Mouse (Mus musculus) layer of hippocampus, adult 18-20 months (tissue): ENCODE measurements around the gene Dnajc17. TPM values are rescaled to one million over a fixed set of nuclear protein-coding genes. Genes with fewer than 3 reads are reported as not detected.

ENCODE experiments used
- DNase-seq, 2 experiments: peaks; one replicate each; pipeline ENCODE4 v3.0.0; 2022; ENCODE audit warnings: low spot score in 2 of 2
- long read RNA-seq: library from polyadenylated mRNA; stranded (forward); transcript quantifications from one replicate; pipeline ENCODE4 v2.0.0, GENCODE M21; 2021
- total RNA-seq, 2 experiments: library from RNA; stranded (reverse); gene quantifications; 2 replicates each; pipeline ENCODE4 v1.2.3; 2021

Dnajc17 gene
- total RNA-seq, result 10 to 100 TPM; 17.3 to 17.6 TPM
- long read RNA-seq, partial matches to known transcripts, result 0 of 8 reads
- long read RNA-seq, other reads (novel, unspliced or antisense), result 5 of 8 reads

DNA sequence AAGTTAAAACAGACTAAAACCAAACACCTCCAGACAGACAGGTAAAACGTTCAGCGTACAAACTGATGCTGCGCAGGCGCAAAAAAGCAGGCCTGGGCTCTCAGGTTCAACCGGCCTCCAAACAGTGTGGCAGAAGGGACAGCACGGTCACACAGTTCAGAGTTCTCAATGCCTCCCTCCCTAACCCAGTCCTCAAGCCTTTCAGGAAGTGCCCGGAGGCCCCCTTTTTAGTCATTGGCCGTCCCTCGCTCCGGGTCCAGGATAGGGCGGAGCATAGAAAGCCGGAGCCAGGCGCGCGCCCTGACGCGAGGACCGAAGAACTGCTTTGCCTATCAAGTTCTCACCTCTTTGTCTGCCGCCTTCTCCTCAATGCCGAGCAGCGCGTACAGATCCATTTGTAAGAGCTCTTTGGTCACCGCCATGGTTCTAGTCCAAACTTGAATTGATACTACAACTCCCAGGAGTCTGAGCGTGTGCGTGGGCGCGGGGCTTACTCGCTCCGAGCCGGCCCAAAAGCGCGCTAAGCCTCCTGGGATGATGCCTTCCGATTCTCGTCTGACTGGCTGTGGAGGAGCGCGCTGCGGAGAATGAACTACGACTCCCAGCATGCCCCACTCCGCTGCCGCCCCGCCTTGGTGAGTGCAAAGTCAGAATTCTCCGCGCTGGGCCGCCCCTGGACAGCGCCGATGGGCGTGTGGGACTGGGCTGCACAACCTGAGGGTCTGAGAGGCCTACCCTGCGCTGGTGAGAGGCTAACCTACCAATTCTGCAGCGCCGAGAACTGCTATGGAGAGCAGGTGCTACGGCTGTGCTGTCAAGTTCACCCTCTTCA lies at the start of gene Dnajc17, which contains the start of gene Zfyve19:
Dnajc17 (minus strand) TSS at position 452 of the 832 bp plus-strand sequence.
Zfyve19 (plus strand) TSS at position 274 of the 832 bp plus-strand sequence.
- peak; percentile 97 to 99 for DNase-seq

DNA sequence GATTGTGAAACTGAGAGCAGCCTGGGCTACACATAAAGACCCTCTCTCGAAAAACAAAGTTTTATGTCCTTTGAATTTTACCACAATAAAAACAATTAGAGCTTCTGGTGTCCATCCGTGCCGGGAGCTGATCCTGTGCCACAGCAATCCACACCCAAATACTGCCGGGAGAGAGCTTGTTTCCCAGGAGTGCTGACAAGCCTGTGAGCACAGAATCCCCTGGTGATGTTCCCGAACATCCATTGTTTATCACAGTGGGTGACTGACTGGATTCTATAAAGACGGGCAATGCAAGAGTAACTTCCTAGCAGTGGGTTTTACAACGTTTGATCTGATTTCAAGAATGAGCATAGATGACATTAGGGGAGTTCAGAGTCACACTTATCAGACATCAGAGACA lies 46.4 kb upstream of the Dnajc17 start:
- no peak for DNase-seq

DNA sequence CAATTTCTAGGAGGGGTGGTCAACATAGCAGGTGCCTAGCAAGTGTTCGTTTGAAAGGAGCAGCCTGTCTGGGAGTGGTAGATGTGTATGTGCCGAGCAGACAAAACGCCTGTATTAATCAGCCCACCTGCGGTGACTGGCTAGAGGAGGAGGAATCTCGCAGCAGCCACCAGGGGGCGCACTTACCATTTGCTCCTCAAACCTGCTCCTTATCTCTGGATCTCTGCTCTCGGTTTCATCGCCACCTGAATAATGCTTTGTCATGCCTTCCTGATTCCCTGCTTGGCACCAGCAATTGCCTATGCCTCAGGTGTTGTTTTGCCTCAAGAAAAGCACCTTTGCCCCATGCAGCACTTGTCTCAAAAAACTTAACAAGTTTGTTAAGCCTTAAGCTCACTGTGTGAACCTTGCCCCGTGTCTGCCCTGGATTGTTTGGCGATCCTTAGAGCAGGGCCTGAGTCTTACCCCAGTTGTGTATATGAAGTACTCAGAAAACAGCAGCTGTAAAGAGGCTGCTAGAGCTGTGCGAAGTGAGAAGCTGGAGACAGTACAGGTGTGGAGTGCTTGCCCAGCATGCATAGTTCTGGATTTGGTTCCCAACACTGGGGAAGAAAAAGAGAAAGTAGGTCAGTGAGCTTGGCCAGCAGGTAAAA lies 42.4 kb upstream of the Dnajc17 start:
- peak; percentile 64 to 86 for DNase-seq

DNA sequence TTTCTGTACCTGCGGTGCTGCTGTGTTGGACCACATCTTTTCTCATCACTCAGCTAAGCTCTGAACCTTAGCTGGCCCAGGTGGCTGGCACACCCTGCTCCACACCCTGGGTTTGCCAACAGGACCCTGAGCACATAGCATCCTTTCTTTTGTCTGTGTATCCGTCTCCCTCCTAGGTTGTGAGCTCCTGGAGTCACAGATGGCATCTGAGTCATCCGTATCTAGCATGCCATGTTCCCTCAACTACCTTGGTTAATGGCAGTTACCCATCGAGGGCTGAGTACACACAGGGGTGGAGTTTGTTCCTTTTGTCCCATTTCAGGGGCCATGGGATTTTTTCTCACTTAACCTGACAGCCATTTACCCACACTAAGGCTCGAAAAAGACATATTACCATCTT lies 41.8 kb upstream of the Dnajc17 start:
- no peak for DNase-seq

DNA sequence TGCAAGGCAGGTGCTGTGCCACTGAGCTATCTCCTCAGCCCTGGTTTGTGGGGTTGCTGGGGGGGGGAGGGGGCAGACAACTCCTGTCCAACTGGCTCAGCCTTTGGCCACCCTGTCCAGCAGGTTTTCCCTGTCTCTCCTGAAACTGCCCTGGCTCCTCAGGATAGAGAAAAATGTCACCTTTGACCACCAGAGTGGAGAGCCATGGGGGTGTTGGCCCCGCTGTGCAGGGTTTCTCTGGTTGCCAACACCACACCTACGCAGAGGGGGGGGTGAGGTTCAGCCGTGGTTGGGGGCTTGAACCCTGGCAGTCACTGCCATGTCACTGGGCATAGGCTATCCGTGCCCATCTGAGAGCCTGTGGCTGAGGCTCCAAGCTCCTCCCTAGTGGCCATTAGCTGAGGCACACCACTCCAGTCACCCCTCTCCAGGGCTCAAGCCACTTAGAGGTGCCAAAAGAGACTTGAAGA lies 41.0 kb upstream of the Dnajc17 start:
- DNase-seq, result no peak

DNA sequence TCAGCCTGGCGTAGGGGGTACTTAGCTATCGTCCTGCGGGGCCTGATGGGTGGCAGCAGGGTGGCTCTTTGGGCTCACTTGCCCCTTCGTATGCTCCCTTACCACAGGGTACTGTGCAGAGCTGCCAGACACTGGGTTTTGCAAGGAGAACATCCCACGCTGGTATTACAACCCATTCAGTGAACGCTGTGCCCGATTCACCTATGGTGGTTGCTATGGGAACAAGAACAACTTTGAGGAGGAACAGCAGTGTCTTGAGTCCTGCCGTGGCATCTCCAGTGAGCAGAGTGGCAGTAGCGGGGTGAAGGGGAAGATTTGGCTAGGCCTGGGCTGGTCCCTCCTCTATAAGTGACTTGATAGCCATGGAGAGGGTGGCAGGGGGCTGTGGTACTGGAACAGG lies 39.3 kb upstream of the Dnajc17 start:
- no peak for DNase-seq

DNA sequence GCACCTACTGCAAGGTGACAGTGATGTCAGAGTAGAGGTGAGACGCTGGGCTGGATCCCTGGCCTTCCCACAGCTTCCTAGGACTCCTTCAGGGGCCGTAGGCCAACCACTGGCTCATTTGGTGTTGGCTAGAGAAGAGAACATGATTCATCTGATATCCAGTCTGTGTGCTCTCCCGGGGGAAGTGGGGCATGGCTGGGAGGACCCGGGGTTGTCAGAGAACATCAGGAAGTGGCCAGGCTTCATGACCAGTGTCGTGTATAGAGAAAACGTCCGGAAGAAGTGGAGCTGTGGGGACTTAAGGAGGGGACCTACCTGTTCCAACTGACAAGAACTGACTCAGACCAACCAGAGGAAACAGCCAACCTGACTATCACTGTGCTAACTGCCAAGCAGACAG lies 36.7 kb upstream of the Dnajc17 start:
- no peak for DNase-seq

DNA sequence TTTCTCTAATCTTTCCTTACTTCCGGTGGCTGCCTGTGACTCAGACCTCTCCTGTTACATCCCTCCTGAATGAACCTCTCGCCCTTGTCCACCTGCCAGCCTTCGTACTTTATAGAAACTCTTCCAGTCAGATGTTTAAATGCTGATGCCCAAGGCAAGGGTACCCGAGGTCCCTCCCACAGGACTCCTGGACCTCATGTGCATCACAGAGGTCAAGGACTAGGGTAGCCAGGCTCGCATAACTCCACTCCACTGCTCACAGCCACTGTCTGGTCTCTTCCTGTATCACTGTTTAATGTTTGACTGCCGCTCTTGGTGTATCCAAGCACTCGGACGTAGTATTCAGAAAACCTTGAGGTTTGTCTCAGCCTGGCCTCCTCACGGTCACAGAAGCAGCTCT lies 34.0 kb upstream of the Dnajc17 start:
- DNase-seq, result no peak

DNA sequence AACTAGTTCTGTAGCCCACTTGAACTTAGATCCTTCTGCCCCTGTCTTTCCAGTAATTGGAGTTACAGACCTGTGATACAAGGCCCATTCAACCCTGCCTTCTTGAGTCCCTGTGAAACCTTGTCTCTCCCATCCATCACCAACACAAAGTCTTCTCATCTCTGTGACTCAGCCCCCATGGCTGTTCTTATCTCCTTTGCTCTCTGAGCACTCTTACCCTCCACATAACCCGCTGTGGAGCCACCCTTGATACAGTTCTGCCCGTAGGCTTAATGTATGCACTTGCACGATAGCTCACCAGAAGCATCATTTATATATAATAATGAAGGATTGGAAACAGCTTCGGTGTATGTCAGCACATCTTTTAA lies 32.2 kb upstream of the Dnajc17 start:
- DNase-seq, result no peak

DNA sequence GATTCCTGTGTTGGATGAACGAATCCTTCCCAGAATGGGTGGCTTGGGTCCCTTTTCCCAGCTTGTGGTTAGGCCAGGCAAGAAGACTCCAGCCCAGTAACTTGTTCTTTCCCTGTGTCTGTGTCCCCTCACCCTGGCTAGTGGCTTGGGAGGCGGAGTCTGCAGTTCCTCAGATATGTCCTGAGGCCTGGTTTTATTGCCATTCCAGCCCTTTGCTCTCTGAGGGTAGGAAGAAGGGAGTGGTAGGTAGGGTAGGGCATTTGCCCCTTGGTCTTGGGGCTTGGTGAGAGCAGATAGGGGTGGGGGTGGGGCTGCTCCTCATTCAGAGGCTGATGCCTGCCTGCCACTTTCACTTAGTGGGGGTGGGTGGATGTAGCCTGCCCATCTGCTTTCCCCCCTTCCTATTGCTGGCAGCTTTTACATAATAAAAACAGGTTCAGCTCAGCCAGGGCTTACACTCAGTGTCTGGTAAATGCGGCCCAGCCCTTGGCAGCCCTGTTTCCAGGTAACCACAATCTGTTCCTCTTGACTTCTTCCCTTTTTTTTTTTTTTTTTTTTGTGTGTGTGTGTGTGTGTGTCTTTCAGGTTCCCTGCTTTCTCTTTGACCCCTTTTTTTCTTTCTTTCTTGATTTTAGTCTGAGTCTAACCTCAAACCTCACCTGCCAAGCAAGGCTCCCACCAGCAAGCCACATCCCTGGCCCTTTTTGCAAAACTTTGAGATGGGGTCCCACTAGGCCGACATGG lies 31.7 kb upstream of the Dnajc17 start:
- peak in 1 of 2 experiments; percentile 22 for DNase-seq

DNA sequence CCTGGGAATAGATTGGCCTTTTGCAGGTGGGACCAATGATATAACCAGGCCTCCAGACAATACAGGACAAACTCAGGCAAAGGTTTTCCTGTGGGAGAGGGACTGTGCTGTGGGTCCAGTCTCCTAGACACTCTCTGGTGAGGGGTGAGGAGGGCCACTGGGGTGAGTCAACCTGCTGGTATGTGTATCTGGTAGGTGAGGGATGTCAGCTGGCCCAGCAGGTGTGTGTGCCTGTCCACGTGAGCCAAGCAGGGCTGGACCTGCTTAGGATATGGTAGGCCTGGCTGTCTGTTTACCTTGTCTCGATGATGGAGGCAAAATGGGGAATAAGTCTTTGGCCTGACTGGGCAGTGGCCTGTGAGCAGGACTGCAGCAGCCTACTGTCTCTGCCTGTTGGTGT lies 30.1 kb upstream of the Dnajc17 start:
- no peak for DNase-seq

DNA sequence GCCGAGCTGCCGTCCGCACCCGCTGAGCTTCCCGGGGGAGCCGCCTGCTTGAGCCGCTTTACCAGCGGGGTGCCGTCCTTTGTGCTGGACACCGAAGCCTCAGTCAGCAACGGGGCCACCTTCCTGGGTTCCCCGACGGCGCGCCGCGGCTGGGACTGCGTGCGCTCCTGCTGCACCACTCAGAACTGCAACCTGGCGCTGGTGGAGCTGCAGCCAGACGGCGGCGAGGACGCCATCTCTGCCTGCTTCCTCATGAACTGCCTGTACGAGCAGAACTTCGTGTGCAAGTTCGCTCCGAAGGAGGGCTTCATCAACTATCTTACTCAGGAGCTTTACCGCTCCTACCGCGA lies 29.3 kb upstream of the Dnajc17 start:
- peak in 1 of 2 experiments; percentile 22 for DNase-seq

DNA sequence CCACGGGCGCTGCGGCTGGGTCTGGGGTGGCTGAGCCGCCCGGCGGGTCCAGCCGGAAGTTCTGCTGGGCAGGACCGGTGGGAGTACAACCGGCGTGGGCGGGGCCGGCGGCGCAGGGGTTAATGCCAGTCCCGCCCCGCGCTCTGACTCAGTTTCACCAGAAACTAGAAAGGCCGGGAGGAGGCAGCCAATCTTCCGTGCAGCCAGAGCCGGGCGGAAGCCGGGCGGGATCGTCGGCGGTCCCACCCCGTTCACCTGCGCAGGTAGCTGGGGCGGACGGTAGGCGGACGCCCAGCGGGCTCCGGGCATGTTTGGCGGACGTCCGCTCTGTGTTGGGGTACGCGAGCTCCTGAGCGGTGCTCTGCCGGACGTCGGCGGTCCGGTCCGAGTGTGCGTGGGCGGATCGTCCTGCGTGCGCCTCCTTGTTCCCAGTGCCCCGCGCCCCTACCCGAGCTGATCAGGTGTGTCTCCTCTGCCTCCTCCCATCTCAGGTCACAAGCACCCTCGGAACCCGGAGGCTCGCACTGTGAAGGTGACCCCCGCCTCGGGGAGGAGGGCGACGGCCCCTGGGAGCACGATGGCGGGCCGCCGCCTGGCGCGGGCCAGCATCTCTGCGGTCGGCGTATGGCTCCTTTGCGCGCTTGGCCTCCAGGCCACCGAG lies 28.7 kb upstream of the Dnajc17 start, which contains the start of gene Spint1:
Spint1 (plus strand) TSS at position 153 of the 661 bp plus-strand sequence.
- DNase-seq, result no peak

DNA sequence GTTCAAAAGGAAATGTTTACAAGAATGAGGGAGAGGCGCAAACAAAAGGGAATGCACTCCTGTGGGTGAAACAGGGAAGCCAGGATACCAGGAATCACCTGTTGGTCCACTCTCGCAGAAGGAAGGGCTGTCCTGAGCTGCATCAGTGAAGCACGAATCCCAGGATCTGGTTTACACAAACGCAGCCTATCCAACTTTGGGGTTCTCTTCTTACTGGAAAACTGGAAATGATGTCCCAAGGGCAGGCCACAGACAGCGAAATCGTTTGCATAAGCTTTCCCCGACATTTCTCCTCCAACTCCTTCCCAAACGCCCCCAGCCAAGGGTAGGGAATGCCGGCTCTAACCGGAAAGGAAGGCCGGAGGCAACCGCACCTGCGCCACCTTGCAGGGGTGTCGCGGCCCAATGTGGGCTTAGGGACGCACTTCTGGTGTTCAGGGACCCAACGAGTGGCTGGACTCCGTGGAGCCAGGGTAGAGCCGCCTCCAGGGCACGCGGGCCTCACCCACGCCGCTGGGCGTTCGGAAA lies 28.2 kb upstream of the Dnajc17 start:
- DNase-seq, result no peak

DNA sequence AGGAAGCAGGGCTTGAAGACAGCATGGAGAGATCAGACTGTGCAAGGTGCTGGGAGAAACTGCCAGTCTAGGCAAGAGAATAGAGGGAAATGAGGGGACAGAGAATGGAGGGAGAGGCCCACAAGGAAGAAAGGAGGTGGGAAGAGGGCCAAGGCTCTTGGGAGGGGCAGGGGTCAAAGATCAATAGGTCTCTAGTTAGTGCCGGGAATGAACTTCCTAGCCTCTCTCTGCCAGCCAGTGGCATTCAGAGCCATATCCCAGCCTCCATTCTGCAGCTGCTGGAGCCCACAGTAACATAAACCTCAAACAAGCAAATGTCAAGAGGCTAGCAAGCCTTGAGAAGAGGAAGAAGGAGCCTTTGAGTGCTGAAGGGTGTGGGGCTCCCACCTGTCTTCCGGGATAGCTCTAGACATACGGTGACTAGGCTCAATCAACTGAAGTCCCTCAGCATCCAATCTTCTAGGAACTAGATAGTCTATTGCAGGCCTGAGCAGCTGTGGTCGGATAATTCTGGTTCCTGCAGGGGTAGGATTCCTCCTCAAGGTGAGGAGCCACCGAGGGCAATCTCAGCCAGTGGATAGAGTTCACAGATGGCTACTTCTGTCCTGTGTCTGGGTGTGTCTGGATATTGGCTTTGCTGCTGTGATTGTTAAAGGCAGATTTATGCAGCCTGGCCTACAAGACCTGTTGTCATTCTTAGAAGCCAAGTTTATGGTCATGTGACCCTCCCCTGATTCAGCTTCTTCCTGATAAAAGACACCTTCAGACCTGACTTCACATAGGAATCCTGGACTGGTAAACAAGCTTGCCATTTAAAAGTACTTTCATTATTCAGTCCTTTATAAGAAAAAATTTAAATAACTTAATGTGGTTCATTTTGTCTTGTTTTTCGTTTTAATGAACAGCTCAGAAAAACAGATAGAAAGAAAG lies 21.4 kb upstream of the Dnajc17 start, which contains the start of gene Ppp1r14d:
Ppp1r14d (minus strand) TSS at position 132 of the 930 bp plus-strand sequence.
- no peak for DNase-seq

DNA sequence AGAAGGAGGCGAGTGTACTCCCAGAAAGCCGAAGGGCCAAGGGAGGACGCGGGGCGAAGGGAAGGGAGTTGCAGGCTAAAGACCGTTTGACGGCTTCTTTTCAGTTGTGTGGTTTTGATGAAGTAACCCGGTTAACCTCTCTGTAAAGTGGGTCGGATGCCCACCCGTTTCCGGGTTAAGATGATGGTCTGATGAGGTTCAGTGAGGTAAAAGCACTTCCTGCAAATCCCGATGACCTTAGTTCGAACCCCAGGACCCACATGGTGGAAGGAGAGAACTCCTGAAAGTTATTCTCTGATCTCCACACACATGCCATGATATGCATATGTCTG lies 547 bp upstream of the Dnajc17 start:
- DNase-seq, result no peak

DNA sequence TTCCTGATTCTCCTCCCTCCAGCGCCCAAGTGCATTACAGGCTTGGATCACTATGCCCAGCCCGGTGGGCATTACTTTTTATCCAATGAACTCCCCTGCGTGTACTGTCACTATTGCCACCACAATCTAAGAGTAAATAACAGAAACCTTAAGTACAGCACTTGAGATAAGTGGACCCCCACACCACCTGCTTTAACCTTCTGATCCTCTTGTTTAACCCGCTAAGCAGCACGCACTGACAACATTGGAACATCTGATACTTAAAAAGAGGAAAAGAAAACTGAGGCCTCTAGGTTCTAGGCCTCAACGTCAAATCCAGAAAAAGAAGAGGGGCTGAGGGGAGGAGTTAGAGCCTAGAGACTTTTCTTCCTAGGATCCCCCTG lies 643 bp downstream of the Dnajc17 start:
- no peak for DNase-seq

DNA sequence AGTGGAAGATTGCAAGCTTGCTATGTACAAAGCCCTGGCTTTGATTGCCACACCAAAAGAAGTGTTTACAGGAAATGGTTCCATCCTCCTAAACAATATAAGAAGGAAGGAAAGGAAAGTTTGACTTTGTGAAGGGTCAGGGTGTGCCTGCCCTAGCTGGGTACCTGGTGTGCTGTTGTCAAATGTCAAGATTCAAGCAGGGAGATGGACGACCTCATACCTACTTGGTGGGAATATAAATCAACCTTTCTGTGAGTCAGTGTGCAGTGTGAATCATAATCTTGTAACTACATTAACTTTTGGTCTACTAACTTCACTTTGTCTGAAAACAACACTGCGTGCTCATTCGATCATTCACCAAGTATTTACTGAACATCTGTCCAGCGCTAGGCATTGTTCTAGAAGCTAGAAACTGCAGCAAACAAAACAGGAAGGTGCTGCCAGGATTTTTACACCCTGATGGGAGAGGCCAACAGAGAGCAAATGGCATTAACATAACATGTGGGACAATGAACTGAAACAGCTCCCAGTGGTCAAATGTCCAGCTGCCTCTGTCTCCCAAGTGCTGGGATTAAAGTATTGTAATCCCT lies 4.6 kb downstream of the Dnajc17 start:
- no peak for DNase-seq

DNA sequence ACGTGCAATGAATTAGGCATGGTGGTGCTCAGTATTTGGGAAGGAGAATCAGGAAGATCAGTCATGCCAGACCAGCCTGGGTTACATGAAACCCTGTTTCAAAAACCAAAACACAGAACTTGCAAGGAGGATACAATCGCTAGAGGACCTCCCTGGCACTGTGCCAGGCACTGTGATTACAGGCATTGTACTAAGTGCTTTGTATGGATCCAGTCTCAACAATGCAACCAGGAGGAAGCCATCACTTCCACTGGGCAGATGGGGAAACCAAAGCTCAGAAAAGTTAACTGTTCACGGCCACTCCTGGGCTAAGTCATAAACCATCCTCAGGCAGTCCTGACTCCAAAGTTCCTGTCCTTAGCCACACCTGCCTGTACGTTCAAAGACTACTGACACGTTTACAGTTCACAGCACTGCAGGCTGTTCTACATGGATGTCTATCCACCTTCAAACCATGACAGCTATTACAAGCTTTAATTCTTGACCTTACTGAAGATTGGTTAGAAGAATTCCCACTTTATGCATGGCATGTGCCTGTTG lies 5.6 kb downstream of the Dnajc17 start:
- DNase-seq, result no peak
